Mouse (Mus musculus): ENCODE data around the gene Spock1. TPM values are rescaled to one million over a fixed set of nuclear protein-coding genes. Genes with fewer than 3 reads are reported as not detected.
"Not testable (repeated sequence)": the region's sequence is repeated elsewhere in the genome, so short reads cannot be mapped to it uniquely, and the experiment has no call there.

The Spock1 gene
- polyA plus RNA-seq, 1 experiment from 2014 or later: 1.6 TPM

- H3K9ac ChIP-seq (ENCODE audit: low read length): no peak overlapping the region
- TF ChIP-seq EP300 (optimal IDR thresholded peaks at IDR 0.05): no peak
- no peak for TF ChIP-seq CTCF (IDR thresholded peaks at IDR 0.05; ENCODE audit: low read depth)
- H3K36me3 ChIP-seq (ENCODE audit: control insufficient read depth, insufficient read depth, low read length): no peaks in the 10 kb centered on the region
- WGBS: 86% methylated on average over 8 of the region's 8 CpGs
- H3K4me3 ChIP-seq (ENCODE audit: low read depth, low read length): no peak overlapping the region
- DNase-seq (ENCODE audit: low spot score) (no peak), ATAC-seq (ENCODE audit: low FRiP score, low TSS enrichment) (no peak)
- H3K27ac ChIP-seq (replicated peaks): no peak overlapping the region
- no peaks in the 10 kb centered on the region for H3K9me3 ChIP-seq (ENCODE audit: control insufficient read depth, low read length)
- H3K4me1 ChIP-seq (replicated peaks; ENCODE audit: control insufficient read depth, insufficient read depth): no peaks in the 10 kb centered on the region
- no peaks in the 10 kb centered on the region for H3K27me3 ChIP-seq (ENCODE audit: control insufficient read depth, insufficient read depth, low read length)
- H3K4me2 ChIP-seq (replicated peaks; ENCODE audit: low read depth): no peak overlapping the region
Observed at GRCm38 (mm10) chr13:57488926-57489325, 419.2 kb downstream of the Spock1 start.

- TF ChIP-seq EP300 (optimal IDR thresholded peaks at IDR 0.05) (no peak), CTCF (IDR thresholded peaks at IDR 0.05; ENCODE audit: low read depth) (no peak)
- H3K9ac ChIP-seq (ENCODE audit: low read length): no peak overlapping the region
- H3K4me2 ChIP-seq (replicated peaks; ENCODE audit: low read depth): no peak overlapping the region
- ATAC-seq (ENCODE audit: low FRiP score, low TSS enrichment): no peak
- H3K9me3 ChIP-seq (ENCODE audit: control insufficient read depth, low read length): no peaks in the 10 kb centered on the region
- H3K27me3 ChIP-seq (ENCODE audit: control insufficient read depth, insufficient read depth, low read length): no peaks in the 10 kb centered on the region
- DNase-seq (ENCODE audit: low spot score): no peak
- no peak overlapping the region for H3K27ac ChIP-seq (replicated peaks)
- no peaks in the 10 kb centered on the region for H3K4me1 ChIP-seq (replicated peaks; ENCODE audit: control insufficient read depth, insufficient read depth)
- 82% methylated on average over 16 of the region's 16 CpGs for whole genome bisulfite sequencing
- H3K4me3 ChIP-seq (ENCODE audit: low read depth, low read length): no peak overlapping the region
- H3K36me3 ChIP-seq (ENCODE audit: control insufficient read depth, insufficient read depth, low read length): no peaks in the 10 kb centered on the region
Observed at GRCm38 (mm10) chr13:57484426-57485168, 423.5 kb downstream of the Spock1 start.

DNA sequence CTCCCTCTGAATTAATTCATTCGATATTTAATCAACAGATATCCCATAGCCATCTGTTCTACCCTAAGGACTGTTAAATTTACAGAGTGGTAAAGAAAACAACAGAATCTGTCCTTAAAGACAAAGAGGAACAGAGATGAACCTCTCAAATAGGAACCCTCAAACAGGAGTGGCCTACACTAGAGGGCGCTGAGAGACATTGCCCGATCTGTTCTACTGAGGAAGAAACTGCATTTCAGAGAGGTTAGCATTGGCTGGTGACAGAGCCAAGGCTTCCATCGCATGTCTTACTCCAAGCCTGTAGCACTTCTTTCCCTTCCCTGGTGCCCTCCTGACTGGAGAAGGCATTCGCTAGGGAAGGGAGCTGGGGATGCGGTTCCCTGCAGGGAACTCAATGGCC is 431.4 kb downstream of the Spock1 start:
- H3K9me3 ChIP-seq (ENCODE audit: control insufficient read depth, low read length): no peaks in the 10 kb centered on the region
- H3K4me3 ChIP-seq (ENCODE audit: low read depth, low read length): no peak overlapping the region
- peak; percentile 68 for TF ChIP-seq CTCF (IDR thresholded peaks at IDR 0.05; ENCODE audit: low read depth)
- TF ChIP-seq EP300 (optimal IDR thresholded peaks at IDR 0.05): no peak
- no peak overlapping the region for H3K4me2 ChIP-seq (replicated peaks; ENCODE audit: low read depth)
- H3K36me3 ChIP-seq (ENCODE audit: control insufficient read depth, insufficient read depth, low read length): no peaks in the 10 kb centered on the region
- no peak for DNase-seq (ENCODE audit: low spot score)
- no peak overlapping the region for H3K27ac ChIP-seq (replicated peaks)
- ATAC-seq (ENCODE audit: low FRiP score, low TSS enrichment): no peak
- H3K9ac ChIP-seq (ENCODE audit: low read length): no peak overlapping the region
- 25% methylated on average over 6 of the region's 6 CpGs for WGBS
- no peaks in the 10 kb centered on the region for H3K4me1 ChIP-seq (replicated peaks; ENCODE audit: control insufficient read depth, insufficient read depth)
- no peaks in the 10 kb centered on the region for H3K27me3 ChIP-seq (ENCODE audit: control insufficient read depth, insufficient read depth, low read length)

GRCm38 (mm10) chr13:57474068-57474467 is 434.1 kb downstream of the Spock1 start:
- no peaks in the 10 kb centered on the region for H3K9me3 ChIP-seq (ENCODE audit: control insufficient read depth, low read length)
- H3K27ac ChIP-seq (replicated peaks): no peak overlapping the region
- H3K4me2 ChIP-seq (replicated peaks; ENCODE audit: low read depth): no peak overlapping the region
- H3K27me3 ChIP-seq (ENCODE audit: control insufficient read depth, insufficient read depth, low read length): no peaks in the 10 kb centered on the region
- H3K9ac ChIP-seq (ENCODE audit: low read length): no peak overlapping the region
- H3K36me3 ChIP-seq (ENCODE audit: control insufficient read depth, insufficient read depth, low read length): no peaks in the 10 kb centered on the region
- H3K4me1 ChIP-seq (replicated peaks; ENCODE audit: control insufficient read depth, insufficient read depth): no peaks in the 10 kb centered on the region
- H3K4me3 ChIP-seq (ENCODE audit: low read depth, low read length): no peak overlapping the region
- TF ChIP-seq EP300 (optimal IDR thresholded peaks at IDR 0.05) (no peak), CTCF (IDR thresholded peaks at IDR 0.05; ENCODE audit: low read depth) (no peak)
- DNase-seq (ENCODE audit: low spot score) (no peak), ATAC-seq (ENCODE audit: low FRiP score, low TSS enrichment) (no peak)
- 61% methylated on average over 2 of the region's 2 CpGs for WGBS

GRCm38 (mm10) chr13:57470922-57471321 is 437.2 kb downstream of the Spock1 start:
- not testable (repeated sequence) for H3K27me3 ChIP-seq (ENCODE audit: control insufficient read depth, insufficient read depth, low read length); H3K36me3 ChIP-seq (ENCODE audit: control insufficient read depth, insufficient read depth, low read length); H3K4me1 ChIP-seq (replicated peaks; ENCODE audit: control insufficient read depth, insufficient read depth); H3K9me3 ChIP-seq (ENCODE audit: control insufficient read depth, low read length); H3K27ac ChIP-seq (replicated peaks); H3K4me2 ChIP-seq (replicated peaks; ENCODE audit: low read depth); ATAC-seq (ENCODE audit: low FRiP score, low TSS enrichment); H3K4me3 ChIP-seq (ENCODE audit: low read depth, low read length); DNase-seq (ENCODE audit: low spot score); H3K9ac ChIP-seq (ENCODE audit: low read length)
- WGBS: 88% methylated on average over 4 of the region's 4 CpGs

GRCm38 (mm10) chr13:57459978-57460377 is 448.2 kb downstream of the Spock1 start:
- H3K9me3 ChIP-seq (ENCODE audit: control insufficient read depth, low read length): no peaks in the 10 kb centered on the region
- H3K4me2 ChIP-seq (replicated peaks; ENCODE audit: low read depth): no peak overlapping the region
- ATAC-seq (ENCODE audit: low FRiP score, low TSS enrichment): no peak
- WGBS: 76% methylated on average over 8 of the region's 8 CpGs
- TF ChIP-seq EP300 (optimal IDR thresholded peaks at IDR 0.05): no peak
- no peak for TF ChIP-seq CTCF (IDR thresholded peaks at IDR 0.05; ENCODE audit: low read depth)
- no peak overlapping the region for H3K9ac ChIP-seq (ENCODE audit: low read length)
- no peaks in the 10 kb centered on the region for H3K4me1 ChIP-seq (replicated peaks; ENCODE audit: control insufficient read depth, insufficient read depth)
- H3K4me3 ChIP-seq (ENCODE audit: low read depth, low read length): no peak overlapping the region
- no peak for DNase-seq (ENCODE audit: low spot score)
- no peaks in the 10 kb centered on the region for H3K27me3 ChIP-seq (ENCODE audit: control insufficient read depth, insufficient read depth, low read length)
- H3K36me3 ChIP-seq (ENCODE audit: control insufficient read depth, insufficient read depth, low read length): no peaks in the 10 kb centered on the region
- no peak overlapping the region for H3K27ac ChIP-seq (replicated peaks)

All from stomach, postnatal 0 days (tissue).